Mouse (Mus musculus) ES-E14 (cell line): Measurements from ENCODE around the gene Rfx5. TPM values are rescaled to one million over a fixed set of nuclear protein-coding genes. Genes with fewer than 3 reads are reported as not detected.
A peak's percentile ranks its signal among the peaks of the same experiment; 100 is the strongest.

Experiments
- DNase-seq: peaks from one replicate; pipeline ENCODE4 v3.0.0-alpha.2; 2013; ENCODE audit warnings: low read depth, low spot score
- H3K27ac ChIP-seq: 2 replicates; pipeline ENCODE4 v1.5.1; 2012; ENCODE audit warnings: low read depth, mild to moderate bottlenecking, low read length, moderate library complexity, mixed read lengths; ENCODE audit not compliant: poor library complexity, insufficient read depth, severe bottlenecking
- H3K36me3 ChIP-seq: 2 replicates; pipeline ENCODE4 v1.6.1; 2012; ENCODE audit warnings: mild to moderate bottlenecking, low read length, moderate library complexity, mixed read lengths; ENCODE audit not compliant: control insufficient read depth, poor library complexity, insufficient read depth, severe bottlenecking
- H3K4me1 ChIP-seq, 2 experiments: fragments of 150-350 bp in 1 of 2; sonication (generic) in 1 of 2; 2 replicates each; pipeline ENCODE4 v1.6.1; 2012; ENCODE audit warnings: low read length in 2 of 2, mild to moderate bottlenecking in 1 of 2, mixed read lengths in 1 of 2; ENCODE audit not compliant: control insufficient read depth in 2 of 2, insufficient read depth in 2 of 2, poor library complexity in 1 of 2
- H3K4me3 ChIP-seq, 2 experiments: fragments of 150-350 bp in 1 of 2; sonication (generic) in 1 of 2; 2 replicates each; pipeline ENCODE4 v1.5.1; 2012; ENCODE audit warnings: low read length in 2 of 2, low read depth in 1 of 2, mild to moderate bottlenecking in 1 of 2, mixed read lengths in 1 of 2; ENCODE audit not compliant: insufficient read depth in 1 of 2, poor library complexity in 1 of 2, severe bottlenecking in 1 of 2
- H3K9ac ChIP-seq: 2 replicates; pipeline ENCODE4 v1.6.1; 2012; ENCODE audit warnings: low read depth, mild to moderate bottlenecking, low read length, mixed read lengths; ENCODE audit not compliant: poor library complexity, insufficient read depth, severe bottlenecking
- H3K9me3 ChIP-seq: fragments of 150-350 bp; sonication (generic); 2 replicates; pipeline ENCODE4 v1.6.1; 2012; ENCODE audit warnings: low read depth, mild to moderate bottlenecking, low read length; ENCODE audit not compliant: control insufficient read depth, insufficient read depth
- CHD2 ChIP-seq: IDR thresholded peaks from 2 replicates; pipeline ENCODE4 v1.6.1; 2014; ENCODE audit warnings: mild to moderate bottlenecking, low read depth, low read length, inconsistent platforms
- HCFC1 ChIP-seq: IDR thresholded peaks from 2 replicates; pipeline ENCODE4 v1.6.1; 2012; ENCODE audit warnings: low read length, inconsistent platforms, borderline replicate concordance; ENCODE audit not compliant: insufficient read depth
- MAFK ChIP-seq: IDR thresholded peaks from 2 replicates; pipeline ENCODE4 v1.6.1; 2014; ENCODE audit warnings: mild to moderate bottlenecking, low read depth, low read length, inconsistent platforms; ENCODE audit not compliant: insufficient read depth
- ZC3H11A ChIP-seq: IDR thresholded peaks from 2 replicates; pipeline ENCODE4 v1.6.1; 2012; ENCODE audit warnings: low read depth, mild to moderate bottlenecking, inconsistent platforms, low read length, borderline replicate concordance
- ZNF384 ChIP-seq: IDR thresholded peaks from 2 replicates; pipeline ENCODE4 v1.6.1; 2012; ENCODE audit warnings: low read depth, low read length, inconsistent platforms
- in situ Hi-C, 2 experiments: fragments of 600-800 bp; cut with MboI; formaldehyde crosslinking; loops; one replicate each; pipeline ENCODE4 v1.15.1; 2025; ENCODE audit warnings: low sequenced_read_pairs in 2 of 2, inconsistent platforms in 1 of 2; ENCODE audit not compliant: unreplicated experiment in 2 of 2
- total RNA-seq: library from RNA; depleted of rRNA; stranded (reverse); fragments of 300-350 nt; gene quantifications from 2 replicates; pipeline ENCODE4 v1.2.3, GENCODE M21; 2012

The Rfx5 gene
- total RNA-seq, 1 experiment: 6.1 TPM

- DNase-seq: no peak
- no peak overlapping the region for H3K27ac ChIP-seq
- peaks cover 6 to 10% of the 10 kb centered on the region in 2 experiments for H3K4me1 ChIP-seq
- no peak overlapping the region for H3K9ac ChIP-seq
- H3K36me3 ChIP-seq: no peaks in the 10 kb centered on the region
- in situ Hi-C loops: no loop called here
- TF ChIP-seq MAFK (no peak), ZC3H11A (no peak), ZNF384 (no peak), HCFC1 (no peak), CHD2 (no peak)
- no peak overlapping the region for H3K4me3 ChIP-seq
- H3K9me3 ChIP-seq: no peaks in the 10 kb centered on the region
Measured at GRCm38 (mm10) chr3:94964989-94965388, 11.1 kb downstream of the Rfx5 start.

DNA sequence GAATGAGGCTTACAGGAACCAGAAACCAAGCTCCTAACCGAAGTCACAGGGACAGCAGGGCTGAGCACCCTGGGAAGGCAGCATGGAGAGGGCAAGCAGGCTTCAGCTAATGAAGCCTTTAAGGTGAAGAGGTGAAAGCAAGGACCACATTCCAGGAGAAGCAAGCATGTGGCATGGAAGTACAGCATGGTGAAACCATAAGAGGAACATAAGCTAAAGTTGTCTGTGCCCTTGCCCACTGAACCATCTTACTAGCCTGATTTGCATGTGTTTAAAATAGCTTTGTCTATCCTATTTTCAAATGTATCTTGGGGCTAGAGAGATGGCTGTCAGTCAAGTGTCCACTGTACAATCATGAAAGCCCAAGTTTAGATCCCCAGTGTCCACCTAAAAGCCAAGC is 12.0 kb downstream of the Rfx5 start:
- in situ Hi-C loops: no loop called here
- TF ChIP-seq MAFK (no peak), HCFC1 (no peak), CHD2 (no peak), ZC3H11A (no peak), ZNF384 (no peak)
- H3K36me3 ChIP-seq: no peaks in the 10 kb centered on the region

GRCm38 (mm10) chr3:94972552-94972951 is 18.7 kb downstream of the Rfx5 start:
- DNase-seq: no peak
- in situ Hi-C loops: no loop called here
- peaks cover 0 to 3% of the 10 kb centered on the region in 2 experiments; a peak in 1 of 4 replicates for H3K4me1 ChIP-seq
- no peak overlapping the region for H3K9ac ChIP-seq
- no peak overlapping the region for H3K4me3 ChIP-seq
- no peak overlapping the region for H3K27ac ChIP-seq
- no peaks in the 10 kb centered on the region for H3K9me3 ChIP-seq
- TF ChIP-seq HCFC1: no peak
- TF ChIP-seq MAFK: no peak
- TF ChIP-seq ZNF384: no peak
- TF ChIP-seq ZC3H11A: no peak
- TF ChIP-seq CHD2: no peak
- no peaks in the 10 kb centered on the region for H3K36me3 ChIP-seq

More for the DNA sequence above, 12.0 kb downstream of the Rfx5 start:
- Histone ChIP-seq H3K4me1 (peaks cover 4 to 6% of the 10 kb centered on the region in 2 experiments), H3K9me3 (no peaks in the 10 kb centered on the region), H3K27ac (no peak overlapping the region), H3K9ac (no peak overlapping the region), H3K4me3 (no peak overlapping the region)
- DNase-seq: no peak

DNA sequence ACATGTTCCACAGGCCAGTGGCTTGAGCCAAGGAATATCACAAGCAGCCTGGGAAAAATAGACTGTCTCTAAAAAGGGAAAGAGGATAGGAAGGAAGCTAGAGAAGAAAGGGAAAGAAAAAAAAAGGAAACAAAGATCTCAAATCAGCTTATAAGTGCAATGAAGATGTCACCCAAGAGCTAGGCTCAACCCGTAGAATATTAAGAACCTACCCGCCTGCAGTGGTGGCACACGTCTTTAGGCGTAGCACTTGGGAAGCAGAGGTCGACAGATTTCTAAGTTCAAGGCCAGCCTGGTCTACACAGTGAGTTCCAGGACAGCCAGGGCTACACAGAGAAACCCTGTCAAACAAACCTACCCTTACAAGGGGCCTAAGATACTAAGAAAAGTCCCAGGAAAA is 19.7 kb downstream of the Rfx5 start:
- no peak overlapping the region for H3K9ac ChIP-seq
- H3K27ac ChIP-seq: no peak overlapping the region
- peaks cover 0 to 3% of the 10 kb centered on the region in 2 experiments; a peak in 1 of 4 replicates for H3K4me1 ChIP-seq
- H3K4me3 ChIP-seq: no peak overlapping the region; a peak in 1 of 4 replicates
- in situ Hi-C loops: no loop called here
- DNase-seq: no peak
- TF ChIP-seq MAFK: no peak
- no peak for TF ChIP-seq ZC3H11A
- no peak for TF ChIP-seq CHD2
- TF ChIP-seq HCFC1: no peak
- no peak for TF ChIP-seq ZNF384
- no peaks in the 10 kb centered on the region for H3K9me3 ChIP-seq
- H3K36me3 ChIP-seq: no peaks in the 10 kb centered on the region

- Histone ChIP-seq H3K4me1 (peaks cover 0 to 3% of the 10 kb centered on the region in 2 experiments; a peak in 1 of 4 replicates), H3K9me3 (no peaks in the 10 kb centered on the region), H3K27ac (no peak overlapping the region), H3K9ac (peak overlapping the region; percentile 68; the same call in 1 of the 2 replicates), H3K4me3 (peak overlapping the region; percentile 63 to 97), H3K36me3 (no peaks in the 10 kb centered on the region)
- in situ Hi-C loops: no loop called here
- no peak for DNase-seq
- TF ChIP-seq CHD2: no peak
Measured at GRCm38 (mm10) chr3:94974026-94974527, 20.2 kb downstream of the Rfx5 start.
